16 mouse cellular contexts compared by ENCODE assay signal in genomic region chr16:26085160-26085559, GRCm38 (mm10).
"Had no signal": no experiment of that assay in that cellular context is flagged by ENCODE, and none has a peak within 500 bp of the region (broad histone marks: within the 10 kb centered on the region; RNA-seq: fewer than 3 reads in every experiment).

No protein-coding gene starts in this region.

- ATAC-seq: liver, postnatal 0 days; midbrain, embryonic 16.5 days had no signal

- H3K9ac ChIP-seq: limb, embryonic 12.5 days; liver, embryonic 13.5 days; liver, postnatal 0 days; lung, embryonic 15.5 days; midbrain, embryonic 12.5 days; stomach, embryonic 15.5 days had no signal

- H3K9me3 ChIP-seq: limb, embryonic 12.5 days; liver, embryonic 13.5 days; lung, embryonic 15.5 days; midbrain, embryonic 12.5 days; stomach, embryonic 15.5 days had no signal

- H3K27ac ChIP-seq: limb, embryonic 12.5 days; liver, embryonic 13.5 days; lung, embryonic 15.5 days; macrophage; midbrain, embryonic 12.5 days; stomach, embryonic 15.5 days had no signal

- H3K4me2 ChIP-seq: limb, embryonic 12.5 days; liver, embryonic 13.5 days; lung, embryonic 15.5 days; midbrain, embryonic 12.5 days; stomach, embryonic 15.5 days had no signal

- H3K27me3 ChIP-seq: limb, embryonic 12.5 days; liver, embryonic 13.5 days; lung, embryonic 15.5 days; megakaryocyte, embryonic 14.5 days; midbrain, embryonic 12.5 days; stomach, embryonic 15.5 days had no signal

- H3K4me3 ChIP-seq: limb, embryonic 12.5 days; liver, embryonic 13.5 days; lung, embryonic 15.5 days; megakaryocyte, embryonic 14.5 days; midbrain, embryonic 12.5 days; stomach, embryonic 15.5 days had no signal

- DNase-seq: kidney, postnatal 36 days; layer of hippocampus, adult 9-11 months; layer of hippocampus, postnatal 36 days; liver; liver, embryonic 13.5 days; liver, postnatal 0 days; lung, postnatal 14 days; right cerebral cortex, postnatal 14 days; thymus, postnatal 4 days had no signal

- H3K4me1 ChIP-seq: liver, embryonic 13.5 days; midbrain, embryonic 12.5 days had no signal

- H3K36me3 ChIP-seq: limb, embryonic 12.5 days; liver, embryonic 13.5 days; lung, embryonic 15.5 days; midbrain, embryonic 12.5 days; stomach, embryonic 15.5 days had no signal
